Mouse (Mus musculus) CD4-positive naive resting alpha-beta T cell, adult 57 days (primary cell): ENCODE data around the gene Gm15737. TPM values are rescaled to one million over a fixed set of nuclear protein-coding genes. Genes with fewer than 3 reads are reported as not detected.

ENCODE experiments used
- total RNA-seq: library from RNA; stranded (reverse); gene quantifications from one replicate; pipeline ENCODE4 v1.2.4, GENCODE M21; 2023

Gm15737 gene
- not detected for total RNA-seq

DNA sequence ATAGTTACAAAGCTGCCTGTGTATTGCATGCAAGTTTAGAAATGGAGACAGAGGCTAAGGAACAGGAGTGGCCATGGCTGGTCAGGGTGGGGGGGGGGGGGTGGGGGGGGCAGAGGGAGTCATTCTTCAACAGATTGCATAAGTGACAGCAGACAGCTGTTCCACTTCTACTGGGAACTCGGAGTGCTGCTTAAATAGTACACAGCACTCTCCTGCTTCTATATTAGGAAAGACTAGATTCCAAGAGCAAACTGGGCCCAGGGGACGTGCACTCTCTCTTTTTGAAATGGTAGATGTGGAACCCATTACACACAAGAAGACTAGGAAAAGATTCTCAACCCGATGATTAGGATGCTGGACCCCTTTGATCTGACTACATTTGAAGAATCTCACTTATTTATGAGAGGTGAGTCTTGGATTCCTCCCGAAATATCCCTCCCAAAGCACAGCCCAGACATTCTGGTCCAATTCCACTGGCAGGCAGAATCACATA lies at the start of gene Gm15737:
Gene Gm15737, plus strand, starts transcription at position 269 of the 493 bp plus-strand sequence.

Other genes with a start within 250 kb of the Gm15737 start
- 1.9 TPM for gene Prickle2, start 163.2 kb upstream of the Gm15737 start, total RNA-seq
- gene A730049H05Rik, start 52.9 kb upstream of the Gm15737 start, total RNA-seq, result not detected
- 0.33 TPM for gene Adamts9, start 74.1 kb downstream of the Gm15737 start, total RNA-seq